Mouse (Mus musculus) brain, embryonic 14.5 days (tissue): ENCODE measurements around the gene Exoc4. TPM values are rescaled to one million over a fixed set of nuclear protein-coding genes. Genes with fewer than 3 reads are reported as not detected.
A peak's percentile ranks its signal among the peaks of the same experiment; 100 is the strongest.

ENCODE experiments used
- DNase-seq: peaks from one replicate; pipeline ENCODE4 v3.0.0-alpha.2; 2011; ENCODE audit warnings: low read depth
- CTCF ChIP-seq: fragments of 200-500 bp; IDR thresholded peaks from 2 replicates; pipeline ENCODE4 v1.5.1; 2012; ENCODE audit warnings: inconsistent platforms, mild to moderate bottlenecking, moderate library complexity, borderline replicate concordance; ENCODE audit not compliant: insufficient read depth, insufficient read length; ENCODE audit errors: extremely low read depth
- POLR2A ChIP-seq: fragments of 200-500 bp; IDR thresholded peaks from 2 replicates; pipeline ENCODE4 v1.6.1; 2012; ENCODE audit warnings: mild to moderate bottlenecking, inconsistent platforms, borderline replicate concordance; ENCODE audit not compliant: poor library complexity, insufficient read depth, insufficient read length, severe bottlenecking; ENCODE audit errors: extremely low read depth
- polyA plus RNA-seq: library from polyadenylated mRNA; depleted of rRNA; stranded (reverse); fragments of >200 nt; gene quantifications from 2 replicates; pipeline ENCODE4 v1.2.3, GENCODE M21; 2012

The Exoc4 gene
- polyA plus RNA-seq, 1 experiment: 31.5 TPM

DNA sequence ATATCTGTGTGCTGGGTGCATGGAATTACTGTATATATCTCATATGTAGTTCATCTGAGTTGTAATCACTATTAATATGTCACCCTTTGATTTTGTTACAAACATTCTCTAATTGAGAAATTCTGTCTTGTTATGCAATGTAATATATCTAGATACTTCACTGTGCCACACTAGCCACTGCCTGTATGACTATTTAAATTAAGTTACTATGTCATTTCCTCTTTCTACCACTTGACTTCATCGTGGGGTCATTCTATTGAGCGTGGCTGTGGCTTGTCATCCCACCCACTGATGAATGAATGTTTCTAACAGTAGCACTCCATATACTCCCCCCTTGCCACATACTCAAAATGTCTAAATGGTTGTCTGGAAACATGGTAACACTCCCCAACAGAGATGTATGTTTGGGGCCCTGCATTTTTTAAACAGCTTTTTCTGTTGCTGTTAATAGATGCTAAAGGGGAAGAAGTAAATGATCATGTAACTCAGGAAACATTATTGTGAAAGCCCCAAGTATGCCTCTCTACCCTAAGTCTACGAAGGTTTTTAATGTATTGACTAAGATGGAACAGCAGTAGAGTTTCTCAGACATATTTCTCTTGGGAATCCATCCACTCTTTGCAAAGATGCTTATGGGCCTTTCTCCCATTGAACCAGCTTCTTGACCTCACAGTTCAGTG, 618.2 kb downstream of the Exoc4 start:
- no peak for DNase-seq
- TF ChIP-seq POLR2A (no peak), CTCF (no peak)

DNA sequence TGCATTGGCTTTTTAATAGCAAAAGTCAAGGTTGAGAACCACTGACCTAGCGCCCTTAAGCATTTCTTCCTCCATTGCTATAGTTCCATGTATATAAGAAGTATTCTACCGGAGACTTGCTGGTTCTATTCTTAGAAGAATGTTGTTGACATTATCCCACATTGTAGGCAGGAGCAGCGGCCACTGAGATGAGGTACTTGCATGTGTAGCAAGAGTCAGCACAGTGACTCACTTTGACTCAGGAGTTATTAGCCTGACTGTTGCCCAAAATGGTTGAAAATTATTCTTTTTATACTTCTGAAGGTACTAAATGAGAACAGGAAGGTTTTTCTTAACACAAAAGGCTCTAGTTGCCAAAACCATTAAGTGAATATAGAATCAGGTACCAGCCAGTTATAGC, 620.4 kb downstream of the Exoc4 start:
- DNase-seq: no peak
- no peak for TF ChIP-seq POLR2A
- no peak for TF ChIP-seq CTCF

DNA sequence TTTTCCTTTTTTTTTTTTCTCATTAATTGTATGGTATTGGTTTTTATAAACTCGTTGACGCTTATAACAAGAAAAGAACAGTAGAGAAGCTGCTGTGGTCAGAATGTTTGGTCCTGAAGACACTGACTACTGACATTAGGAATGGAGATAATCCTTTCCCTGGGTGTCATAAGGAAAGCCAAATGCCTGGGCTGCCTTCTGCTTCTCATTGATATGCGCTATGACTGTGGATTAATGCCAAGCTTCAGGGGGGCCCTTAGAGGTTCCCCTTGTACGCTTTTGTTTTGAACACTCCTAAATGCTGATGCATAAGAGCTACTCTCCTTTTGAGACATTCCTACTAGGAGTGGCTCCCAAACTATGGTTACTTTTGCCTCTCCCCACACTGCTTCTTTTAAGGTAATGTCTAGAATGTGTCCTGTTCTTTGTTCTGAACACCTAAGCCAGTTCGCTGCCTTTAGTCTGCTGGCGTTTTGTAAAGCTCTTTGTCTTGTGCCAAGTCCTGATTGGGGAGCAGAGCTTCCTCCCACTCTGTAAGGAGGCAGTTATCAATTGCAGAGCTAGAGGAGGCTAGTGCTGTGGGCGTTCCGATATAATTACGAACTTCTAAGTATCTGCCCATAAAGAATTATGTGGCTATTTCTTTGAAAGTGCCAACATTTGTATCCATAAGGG, 621.7 kb downstream of the Exoc4 start:
- no peak for TF ChIP-seq CTCF
- no peak for TF ChIP-seq POLR2A
- peak; percentile 81 for DNase-seq

DNA sequence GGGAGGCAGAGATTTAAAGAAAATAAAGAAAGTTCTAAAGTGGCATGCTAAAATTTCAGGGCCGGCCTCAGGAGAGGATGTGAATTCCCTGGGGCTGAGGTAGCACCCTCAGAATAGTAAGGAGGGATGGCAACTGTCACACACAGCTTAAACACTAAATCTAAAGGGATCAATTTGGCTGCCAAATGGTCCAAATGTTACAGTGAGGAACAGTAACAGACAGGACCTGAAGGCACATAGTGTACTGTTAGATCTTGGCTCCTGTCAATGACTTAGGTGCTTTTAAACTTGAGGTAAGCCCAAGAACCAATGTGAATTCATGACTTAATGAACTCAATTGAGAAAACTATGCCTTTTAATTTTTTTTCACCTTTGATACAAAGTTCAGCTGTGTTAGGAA, 622.4 kb downstream of the Exoc4 start:
- peak; percentile 53 for DNase-seq
- TF ChIP-seq CTCF: no peak
- no peak for TF ChIP-seq POLR2A

DNA sequence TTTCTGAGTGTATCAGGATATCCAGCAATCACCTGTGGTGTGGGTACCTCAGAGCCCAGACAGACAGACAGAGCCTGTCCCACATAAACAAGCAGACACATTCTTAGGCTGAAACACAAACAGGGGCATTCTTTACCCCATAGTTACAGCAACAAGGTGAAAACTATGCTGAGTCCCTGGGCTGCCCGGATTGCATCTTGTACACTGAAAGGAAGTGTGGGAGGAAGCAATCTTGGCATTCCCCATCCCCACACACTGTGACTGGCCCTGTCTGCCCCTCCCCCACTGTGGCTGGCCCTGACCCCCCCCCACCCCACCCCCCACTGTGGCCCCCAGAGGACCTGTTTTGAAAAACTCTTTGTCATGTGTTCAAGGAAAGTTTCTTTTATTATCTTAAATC, 623.3 kb downstream of the Exoc4 start:
- no peak for TF ChIP-seq CTCF
- no peak for TF ChIP-seq POLR2A

DNA sequence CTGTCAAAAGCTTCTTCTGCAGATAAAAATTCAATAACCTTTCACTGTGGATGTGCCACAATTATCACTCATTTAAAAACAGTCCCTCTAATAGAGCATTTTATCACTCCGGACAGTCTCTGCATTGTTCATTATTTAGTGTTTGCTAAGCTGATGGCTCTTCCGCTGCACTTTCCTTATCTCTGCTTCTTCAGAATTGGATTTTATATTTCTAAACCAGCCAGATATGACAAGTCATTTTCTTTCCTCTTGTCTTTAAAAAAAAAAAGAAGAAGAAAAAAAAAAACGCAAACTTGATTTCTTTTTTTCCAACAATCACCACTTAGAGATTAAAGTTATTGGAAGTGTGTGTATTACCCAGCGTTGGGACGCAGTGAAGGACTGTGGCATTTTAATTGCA, 624.1 kb downstream of the Exoc4 start:
- DNase-seq: no peak
- no peak for TF ChIP-seq POLR2A
- no peak for TF ChIP-seq CTCF

More for the DNA sequence above, 623.3 kb downstream of the Exoc4 start:
- peak; percentile 51 for DNase-seq

DNA sequence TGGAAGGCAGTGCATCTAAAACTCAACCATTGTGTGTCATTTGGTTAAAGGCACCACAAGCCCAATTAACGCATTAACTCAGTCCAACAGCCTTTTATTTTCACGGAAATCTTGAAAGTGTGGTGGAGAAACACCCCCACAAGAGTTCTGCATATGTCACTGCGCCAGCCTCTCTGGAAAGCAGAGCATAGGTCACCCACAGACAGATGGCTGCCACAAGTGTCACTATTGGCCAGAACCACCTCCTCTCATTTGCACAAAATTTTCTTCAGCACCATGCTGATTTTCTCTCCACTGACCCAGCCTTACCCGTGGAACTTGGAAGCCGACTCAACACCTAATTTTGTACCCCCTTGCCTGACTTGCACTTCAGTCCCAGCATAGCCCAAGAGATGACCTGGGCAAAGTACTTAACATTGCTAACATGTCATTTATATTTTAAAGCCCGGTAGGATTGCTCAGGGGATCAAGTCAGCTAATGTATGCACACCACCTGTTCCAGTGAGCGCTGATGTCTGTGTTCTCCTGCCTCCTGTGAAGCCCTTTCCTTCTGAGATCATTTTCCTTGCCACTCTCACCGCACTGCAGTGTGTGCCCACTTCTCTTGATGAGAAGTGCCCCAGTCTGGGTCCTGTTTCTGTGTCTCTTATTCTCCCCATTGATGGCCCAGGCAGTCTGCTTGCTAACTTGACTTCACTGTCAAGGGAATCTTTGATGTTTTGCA, 625.6 kb downstream of the Exoc4 start:
- peak; percentile 89 for DNase-seq
- TF ChIP-seq POLR2A (no peak), CTCF (no peak)

DNA sequence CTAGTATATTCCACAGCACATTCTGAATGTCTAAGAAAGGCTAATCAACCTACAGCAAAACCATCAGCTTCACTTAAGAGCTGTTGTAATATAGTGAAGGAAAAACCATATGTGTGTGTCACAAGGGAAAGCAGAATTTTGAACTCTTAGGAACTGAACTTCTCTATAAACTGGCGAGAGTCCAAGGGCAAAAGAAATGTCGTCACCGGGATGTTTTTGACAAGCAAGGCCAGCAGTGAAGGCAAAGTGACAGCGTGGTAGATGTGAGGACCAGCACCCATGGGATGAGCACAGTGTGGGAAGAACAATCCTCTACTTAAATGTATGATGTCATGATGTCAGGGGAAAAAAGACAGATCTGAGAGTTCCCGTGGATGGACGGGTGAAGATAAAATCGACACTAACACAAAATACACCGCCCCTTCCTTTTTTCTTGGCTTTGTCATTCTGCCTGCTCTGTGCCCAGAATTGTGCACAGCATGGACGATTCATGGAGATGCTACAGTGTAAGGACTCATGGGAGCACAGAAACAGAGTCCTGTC, 635.3 kb downstream of the Exoc4 start:
- no peak for TF ChIP-seq CTCF
- no peak for TF ChIP-seq POLR2A
- no peak for DNase-seq

DNA sequence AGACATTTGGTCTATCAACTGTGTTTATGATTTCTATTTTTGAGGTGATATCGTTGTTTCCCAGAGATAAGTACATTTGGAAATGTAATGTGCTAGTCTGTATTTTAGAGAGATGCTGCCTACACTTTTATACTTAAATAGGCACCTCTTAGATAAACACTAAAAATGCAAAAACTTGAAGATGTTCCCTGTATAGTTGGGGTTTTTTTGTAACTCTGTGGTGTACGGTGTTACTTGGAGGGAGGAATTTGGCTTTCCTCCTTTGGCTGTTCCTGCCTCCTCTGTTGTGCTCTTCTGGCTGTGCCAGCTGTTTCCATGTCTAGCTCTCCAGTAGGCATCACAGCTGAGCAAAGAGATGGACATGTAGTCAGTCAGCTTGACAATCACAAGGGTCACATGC, 638.1 kb downstream of the Exoc4 start:
- no peak for DNase-seq
- TF ChIP-seq POLR2A (no peak), CTCF (no peak)

DNA sequence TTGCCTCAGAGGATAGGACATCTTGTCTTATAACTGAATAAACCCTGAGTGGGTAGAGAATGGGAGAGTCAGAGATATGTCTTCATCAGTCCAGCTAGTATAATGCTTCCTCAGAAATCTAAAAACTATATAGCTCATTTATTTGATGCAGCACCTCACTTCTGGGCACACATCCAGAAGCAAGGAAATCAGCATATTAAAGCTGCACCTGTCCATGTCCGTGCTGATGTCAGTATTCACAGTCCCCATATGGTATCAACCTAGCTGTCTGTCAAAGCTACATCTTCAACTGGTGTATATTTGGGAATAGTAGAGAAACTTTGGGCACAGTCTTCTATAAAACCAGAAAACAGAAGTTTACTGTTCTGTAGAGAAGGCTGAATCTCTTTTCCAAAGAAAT, 642.0 kb downstream of the Exoc4 start:
- DNase-seq: peak; percentile 63
- TF ChIP-seq CTCF: no peak

DNA sequence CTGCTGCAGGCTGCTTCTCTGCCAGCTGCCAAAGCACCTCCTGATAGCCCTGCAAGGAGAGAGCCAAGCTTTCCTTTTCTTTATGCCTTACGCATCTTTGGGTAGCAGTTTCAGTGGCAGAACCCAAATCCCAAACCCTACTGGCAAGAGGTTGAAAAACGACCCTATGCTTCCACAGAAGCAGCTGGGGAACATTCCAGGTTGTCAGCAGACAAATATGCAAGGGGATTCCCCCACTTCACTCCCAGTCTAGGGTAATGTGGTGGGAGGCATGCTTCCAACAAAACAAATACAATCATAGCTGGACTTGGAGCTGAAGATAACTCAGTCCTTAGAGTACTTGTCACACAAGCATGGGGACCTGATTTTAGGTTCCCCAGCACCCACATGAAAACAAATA, 643.3 kb downstream of the Exoc4 start:
- DNase-seq: no peak
- TF ChIP-seq CTCF (no peak), POLR2A (no peak)
